Mouse (Mus musculus) WW6 (cell line): ENCODE data around the gene Uox.

Source experiments
- DNase-seq: peaks from one replicate; pipeline ENCODE4 v3.0.0-alpha.2; 2013; ENCODE audit warnings: low read depth, low spot score

Gene Uox

GRCm38 (mm10) chr3:146570148-146570782, at the start of gene Uox:
Uox (plus strand) TSS chr3:146570426.
- DNase-seq: no peak

DNA sequence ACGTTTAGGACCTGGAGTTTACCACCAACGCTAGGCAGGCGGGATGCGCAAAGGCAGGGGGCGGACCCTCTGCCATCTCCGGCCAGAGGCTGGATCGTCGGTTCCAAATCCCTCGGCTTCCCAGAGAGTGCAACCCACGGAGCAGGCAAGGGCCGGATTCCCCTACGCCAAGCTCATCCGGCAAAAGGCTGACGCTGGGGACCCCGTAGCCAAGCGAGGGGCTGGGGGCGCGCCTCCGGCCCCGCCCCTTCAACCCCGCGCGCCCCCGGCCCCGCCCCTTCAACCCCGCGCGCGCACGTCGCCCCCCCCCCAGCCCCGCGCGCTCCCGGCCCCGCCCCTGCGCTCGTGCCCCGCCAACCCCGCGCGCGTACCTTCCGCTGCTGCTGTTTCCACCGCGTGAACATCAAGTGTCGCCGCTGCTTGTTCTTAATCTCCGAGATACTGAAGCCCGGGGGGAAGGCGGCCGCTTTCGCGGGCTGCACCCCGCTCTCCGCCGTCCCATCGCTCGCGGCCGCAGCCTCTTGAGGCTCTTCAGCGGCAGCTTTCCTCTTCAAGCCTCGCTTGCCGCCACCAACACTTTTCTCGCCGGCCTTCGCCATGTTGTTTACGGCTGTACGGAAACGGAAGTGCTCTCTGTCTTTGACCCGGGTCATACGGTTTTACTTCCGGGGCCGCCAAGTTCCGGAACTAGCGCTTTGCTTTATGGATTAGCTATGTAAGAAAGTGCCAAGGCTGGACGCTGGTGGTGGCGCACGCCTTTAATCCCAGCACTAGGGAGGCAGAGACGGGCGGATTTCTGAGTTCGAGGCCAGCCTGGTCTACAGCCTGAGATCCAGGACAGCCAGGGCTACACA, 49.2 kb upstream of the Uox start, which contains the start of gene Rpf1:
TSS of gene Rpf1 (minus strand) at position 632 of the 854 bp plus-strand sequence.
- DNase-seq: peak; percentile 76

DNA sequence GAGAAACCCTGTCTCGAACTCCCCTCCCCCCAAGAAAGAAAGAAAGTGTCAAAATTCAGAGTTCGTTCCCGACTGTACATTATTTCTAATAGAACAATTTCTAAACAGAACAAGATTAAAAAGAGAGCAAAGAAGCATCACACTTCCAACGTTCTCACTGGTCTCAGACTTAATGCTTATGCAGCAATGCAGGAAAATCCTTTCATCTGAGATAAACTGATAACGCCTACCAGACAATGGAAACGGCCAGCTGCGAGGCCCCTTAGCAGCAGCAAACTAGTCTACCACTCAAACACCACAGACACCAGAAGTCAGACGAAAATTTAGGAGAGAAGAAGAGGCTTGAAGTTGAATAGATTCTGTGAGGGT, 48.6 kb upstream of the Uox start:
- DNase-seq: no peak

- no peak for DNase-seq
Observed at GRCm38 (mm10) chr3:146528335-146528734, 41.9 kb upstream of the Uox start.

DNA sequence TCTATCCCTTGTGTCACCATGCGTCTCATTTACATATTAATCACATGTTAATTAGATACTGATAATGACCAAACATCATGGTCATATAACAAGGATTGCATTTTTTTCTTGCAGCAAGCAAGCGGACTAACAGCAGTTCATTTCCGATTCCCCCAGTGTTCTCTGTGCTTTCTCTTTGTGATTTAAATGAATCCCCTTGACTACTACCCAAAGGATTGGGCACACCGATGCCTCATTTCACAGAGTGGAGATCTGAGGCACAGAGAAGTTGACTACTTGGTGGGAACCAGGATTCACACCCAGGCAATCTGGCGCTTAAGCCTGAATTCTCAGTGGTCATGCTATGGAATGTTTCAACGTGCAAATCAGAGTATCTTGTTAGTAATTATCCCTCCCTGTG, 35.2 kb upstream of the Uox start:
- DNase-seq: no peak

GRCm38 (mm10) chr3:146540521-146541273, 29.5 kb upstream of the Uox start:
- DNase-seq: no peak

DNA sequence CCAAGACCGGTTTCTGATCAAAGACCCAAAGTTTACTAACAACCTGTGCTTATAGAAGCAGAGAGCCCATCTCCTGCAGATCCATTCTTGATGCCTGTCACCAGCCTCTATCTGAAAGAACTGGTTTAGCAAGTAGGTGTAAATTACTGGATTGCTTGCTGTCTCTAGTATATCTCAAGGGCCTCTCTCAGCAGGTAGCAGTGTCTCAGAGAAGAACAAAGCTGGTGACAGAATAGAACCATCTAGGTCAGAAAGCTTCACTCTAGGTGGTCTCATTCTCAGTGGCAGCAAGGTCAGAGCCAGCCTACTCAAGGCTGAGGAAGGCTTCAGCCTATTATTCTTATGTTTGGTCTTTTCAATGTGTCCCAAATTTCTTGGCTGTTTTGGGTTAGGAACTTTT, 26.6 kb upstream of the Uox start:
- no peak for DNase-seq

DNA sequence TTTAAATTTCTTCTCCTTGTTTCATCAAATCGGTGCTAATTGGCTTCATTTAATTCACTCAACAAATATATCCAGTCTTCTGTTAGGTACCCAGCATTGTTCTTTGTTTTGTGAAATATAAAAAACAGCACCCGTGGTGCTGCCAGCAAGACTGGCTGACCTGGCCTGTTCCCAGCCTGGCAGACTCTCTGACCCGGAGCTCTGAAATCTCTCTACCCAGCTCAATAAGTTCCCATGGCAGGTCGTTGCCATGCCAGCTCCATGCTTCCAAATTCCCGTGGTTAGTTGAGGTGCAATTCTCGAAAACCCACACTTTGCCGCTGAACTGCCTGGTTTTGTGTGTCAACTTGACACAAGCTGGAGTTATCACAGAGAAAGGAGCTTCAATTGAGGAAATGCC, 15.4 kb upstream of the Uox start:
- DNase-seq: no peak

- DNase-seq: no peak
Observed at GRCm38 (mm10) chr3:146556567-146556966, 13.7 kb upstream of the Uox start.

DNA sequence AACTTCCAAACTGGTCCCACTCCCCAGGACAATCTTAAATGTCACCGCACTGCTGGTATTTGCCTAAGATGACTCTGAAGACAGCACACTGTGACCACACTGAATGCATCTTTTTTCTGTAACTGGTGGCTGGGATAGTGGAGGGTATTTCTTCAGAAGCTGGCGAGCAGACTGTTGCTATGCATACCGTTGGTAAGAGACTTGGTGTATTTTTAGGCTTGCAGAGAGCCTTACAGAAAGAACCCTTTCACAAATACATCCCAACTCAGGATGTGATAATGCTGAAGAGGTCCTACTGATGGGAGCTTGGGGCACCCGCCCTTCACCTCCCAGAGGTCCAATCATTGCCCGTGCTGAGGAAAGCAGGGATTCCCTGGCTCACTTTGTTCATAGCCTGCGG, 12.7 kb upstream of the Uox start:
- no peak for DNase-seq

- no peak for DNase-seq
Observed at GRCm38 (mm10) chr3:146562936-146563335, 7.3 kb upstream of the Uox start.

DNA sequence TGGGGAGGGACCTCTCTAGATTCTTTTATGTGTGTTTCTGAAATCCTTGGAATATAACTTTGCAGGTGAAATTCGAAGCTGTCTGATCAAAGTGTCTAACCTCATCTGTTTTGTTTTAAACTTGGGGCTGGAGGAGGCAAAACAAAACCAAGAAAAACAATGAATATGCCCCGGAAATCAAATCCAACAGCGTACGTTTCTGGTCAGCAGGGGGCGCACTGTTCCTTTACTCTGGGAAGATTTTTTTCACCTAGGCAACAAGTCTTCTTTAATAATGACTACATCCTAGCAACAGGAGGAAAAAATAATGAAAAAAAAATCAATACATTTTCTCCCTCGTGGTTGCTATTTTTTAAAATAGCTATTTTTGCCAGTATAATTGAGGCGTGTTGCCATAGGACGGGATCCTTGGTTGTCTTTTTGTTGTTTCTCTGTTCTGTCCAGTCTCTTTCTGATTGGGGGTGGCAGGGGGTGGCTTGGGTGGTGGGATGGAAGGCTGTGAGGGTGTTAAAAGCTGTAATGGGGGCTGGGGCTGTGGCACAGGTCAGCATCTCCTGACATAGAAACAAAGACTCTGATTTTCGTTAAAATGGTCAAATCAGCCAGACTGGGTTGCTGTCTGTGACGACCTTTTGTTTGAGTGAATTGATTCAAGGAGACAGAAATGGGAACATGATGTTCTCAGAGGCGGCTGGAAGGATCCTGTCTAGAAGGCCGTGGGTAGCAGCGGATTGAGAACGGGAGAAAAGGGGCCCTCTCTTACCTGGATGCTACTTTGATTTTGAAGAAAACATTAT, 5.8 kb upstream of the Uox start:
- DNase-seq: no peak

DNA sequence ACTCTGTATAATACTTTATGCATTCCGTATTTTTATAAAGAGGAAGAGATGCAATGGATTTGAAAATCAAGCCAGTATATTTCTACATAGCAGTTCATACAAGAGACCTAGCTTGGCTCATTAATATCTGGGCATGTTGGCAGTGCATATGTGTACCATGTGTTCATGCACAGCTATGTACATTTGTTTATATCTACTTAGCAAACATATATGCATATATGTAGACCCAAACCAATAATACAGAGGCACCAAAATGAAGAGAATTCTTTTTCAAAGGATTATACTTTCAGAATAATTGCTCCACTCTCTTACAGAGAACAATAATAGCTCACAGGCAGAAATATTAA, 5.2 kb upstream of the Uox start:
- no peak for DNase-seq

- DNase-seq: no peak
Observed at GRCm38 (mm10) chr3:146567366-146567765, 2.9 kb upstream of the Uox start.

DNA sequence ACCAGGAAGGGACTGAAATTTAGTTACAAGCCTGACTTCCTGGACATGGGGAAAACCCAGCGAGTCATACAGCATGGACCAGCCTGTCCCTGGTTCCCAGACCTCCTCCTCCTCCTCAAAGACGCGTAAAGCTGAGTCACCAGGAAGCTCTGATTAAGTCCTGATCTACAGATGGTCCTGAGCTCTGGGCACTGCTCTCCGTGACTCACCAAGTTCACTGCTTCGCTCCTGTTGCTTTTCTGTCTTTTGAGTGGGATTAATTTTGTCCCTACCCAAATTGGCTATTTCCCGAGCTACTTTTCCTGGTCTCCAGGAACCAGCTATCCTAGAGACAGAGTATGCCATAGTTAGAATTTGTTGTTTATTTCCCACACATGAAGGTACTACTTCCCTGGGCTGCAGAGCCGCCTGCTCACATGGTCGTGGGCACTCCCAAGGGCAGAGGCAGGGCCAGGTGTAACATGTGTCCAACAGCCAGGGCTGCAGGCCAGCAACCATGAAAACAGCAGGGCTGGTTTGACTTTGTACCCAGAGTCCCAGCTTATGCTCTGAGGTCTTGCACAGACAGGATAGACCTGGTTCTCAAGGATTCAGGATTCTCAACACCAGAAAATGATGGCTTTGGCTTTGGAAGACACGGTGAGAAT, 2.2 kb upstream of the Uox start:
- DNase-seq: no peak

DNA sequence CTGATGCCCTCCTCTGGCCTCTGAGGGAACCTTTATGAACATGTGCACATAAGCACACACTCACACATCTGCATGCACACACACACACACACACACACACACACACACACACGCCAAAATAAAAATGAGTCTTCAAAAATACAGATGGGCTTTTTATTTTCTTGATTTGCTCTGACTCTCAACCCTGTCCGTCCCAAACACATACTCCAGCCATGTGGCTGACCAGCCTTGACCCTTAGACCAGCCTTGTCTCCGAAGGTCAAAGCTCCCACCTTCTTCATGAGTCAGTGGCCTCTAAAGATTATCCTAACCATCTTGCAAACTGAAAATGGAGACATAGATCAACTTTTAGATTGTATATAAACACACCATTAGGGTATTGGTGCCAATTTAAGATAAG, 632 bp upstream of the Uox start:
- no peak for DNase-seq

DNA sequence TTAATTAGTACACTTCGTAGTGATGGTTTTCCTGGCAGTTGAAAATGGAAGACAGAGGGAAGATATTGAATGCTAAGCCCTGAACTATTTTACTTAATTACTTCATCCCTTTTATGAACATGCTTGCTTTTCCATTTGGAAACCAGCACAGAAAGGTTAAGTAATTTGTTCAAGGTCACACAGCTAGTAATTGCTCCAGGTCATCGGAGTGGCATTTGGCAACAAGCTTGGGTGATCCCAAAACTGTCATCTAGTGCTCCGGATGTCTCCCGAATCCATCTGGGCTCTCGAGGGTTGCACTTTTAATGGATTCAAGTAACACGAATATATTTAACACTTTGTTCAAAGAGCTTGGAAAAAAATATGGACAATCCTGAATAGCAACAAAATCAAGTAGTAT, 713 bp downstream of the Uox start:
- DNase-seq: no peak

DNA sequence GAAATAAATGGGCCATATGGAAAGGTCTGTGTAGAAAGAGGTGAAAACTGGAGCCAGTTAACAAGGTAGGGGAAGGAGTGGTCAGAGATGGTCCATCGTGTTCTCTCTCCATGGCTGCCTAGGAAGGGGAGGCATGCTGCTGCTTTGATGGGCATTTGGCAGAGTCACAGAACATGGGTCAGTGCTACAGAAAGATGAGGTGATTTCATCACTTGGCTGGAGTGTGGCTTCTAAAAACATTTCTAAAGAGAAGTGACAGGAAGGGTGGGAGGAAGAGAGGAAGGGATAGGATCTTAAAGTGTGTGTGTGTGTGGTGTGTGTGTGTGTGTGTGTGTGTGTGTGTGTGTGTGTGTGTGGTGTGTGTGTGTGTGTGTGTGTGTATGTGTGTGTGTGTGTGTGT, 1.1 kb downstream of the Uox start:
- no peak for DNase-seq

GRCm38 (mm10) chr3:146577591-146577990, 7.4 kb downstream of the Uox start:
- DNase-seq: no peak

- no peak for DNase-seq
Observed at GRCm38 (mm10) chr3:146580039-146580729, 10.0 kb downstream of the Uox start.

DNA sequence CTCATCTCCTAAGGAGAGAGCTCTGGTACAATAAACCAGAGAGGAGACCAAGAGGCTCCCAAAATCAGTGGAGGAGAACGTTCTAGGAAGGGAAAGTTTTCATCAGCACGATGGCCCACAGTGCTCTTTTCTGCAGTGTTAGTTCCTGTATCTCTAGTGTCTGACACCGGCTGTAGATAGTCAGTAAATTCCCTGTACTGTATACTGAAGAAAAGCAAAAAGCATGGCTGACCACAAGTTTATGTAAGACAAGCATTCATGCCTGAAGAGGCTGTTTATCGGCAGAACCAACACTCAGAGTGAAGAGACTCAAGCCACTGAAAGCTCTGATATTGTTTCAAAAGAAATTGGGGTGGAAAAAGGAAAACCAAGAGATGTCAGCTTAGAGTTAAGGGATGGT, 13.3 kb downstream of the Uox start:
- no peak for DNase-seq
